Mouse (Mus musculus) intestine, embryonic 16.5 days (tissue): Measurements from ENCODE around the gene Tpst2. TPM values are rescaled to one million over a fixed set of nuclear protein-coding genes. Genes with fewer than 3 reads are reported as not detected.
A peak's percentile ranks its signal among the peaks of the same experiment; 100 is the strongest.

Experiments
- ATAC-seq: fragments of 200-750 bp; cut with Nextera tagmentation; 2 replicates; pipeline ENCODE4 v1.8.0; 2017; ENCODE audit warnings: moderate TSS enrichment, moderate library complexity
- H3K27ac ChIP-seq: fragments of 300-500 bp; sonication (generic); 2 replicates; pipeline ENCODE4 v1.5.1; 2014; ENCODE audit warnings: mild to moderate bottlenecking, low read length
- H3K27me3 ChIP-seq: fragments of 300-500 bp; sonication (generic); replicated peaks from 2 replicates; pipeline ENCODE4 v1.6.1; 2014; ENCODE audit warnings: low read length, control low read depth, mixed read lengths; ENCODE audit not compliant: control insufficient read depth, insufficient read depth
- H3K36me3 ChIP-seq: fragments of 300-500 bp; sonication (generic); 2 replicates; pipeline ENCODE4 v1.6.1; 2014; ENCODE audit warnings: low read length, control low read depth; ENCODE audit not compliant: control insufficient read depth, insufficient read depth
- H3K4me1 ChIP-seq: fragments of 300-500 bp; sonication (generic); 2 replicates; pipeline ENCODE4 v1.6.1; 2014; ENCODE audit warnings: low read length, control low read depth, mixed read lengths; ENCODE audit not compliant: control insufficient read depth, insufficient read depth
- H3K4me2 ChIP-seq: fragments of 300-500 bp; sonication (generic); 2 replicates; pipeline ENCODE4 v1.6.1; 2014; ENCODE audit warnings: low read depth, low read length, control low read depth
- H3K4me3 ChIP-seq: fragments of 300-500 bp; sonication (generic); 2 replicates; pipeline ENCODE4 v1.5.1; 2014; ENCODE audit warnings: mild to moderate bottlenecking, low read length
- H3K9ac ChIP-seq: fragments of 300-500 bp; sonication (generic); 2 replicates; pipeline ENCODE4 v1.6.1; 2014; ENCODE audit warnings: low read depth, low read length
- H3K9me3 ChIP-seq: fragments of 300-500 bp; sonication (generic); 2 replicates; pipeline ENCODE4 v1.6.1; 2016; ENCODE audit warnings: low read length, control low read depth; ENCODE audit not compliant: control insufficient read depth
- WGBS: fragments of 180-500 bp; shearing (Covaris S2); extraction: QIAGEN DNeasy Blood & Tissue Kit; methylation state at CpG from one replicate; pipeline ENCODE4 v1.1.7; 2014; 5-methylcytosine and 5-hydroxymethylcytosine counted together
- polyA plus RNA-seq: library from polyadenylated mRNA; unstranded; fragments of >200 nt; fragmentation: Nextera tagmentation; extraction: Ambion mirVana; gene quantifications from 2 replicates; pipeline ENCODE4 v1.2.1, GENCODE M21; 2015

Tpst2 gene
- 47.4 and 52.0 TPM in 2 replicates for polyA plus RNA-seq

DNA sequence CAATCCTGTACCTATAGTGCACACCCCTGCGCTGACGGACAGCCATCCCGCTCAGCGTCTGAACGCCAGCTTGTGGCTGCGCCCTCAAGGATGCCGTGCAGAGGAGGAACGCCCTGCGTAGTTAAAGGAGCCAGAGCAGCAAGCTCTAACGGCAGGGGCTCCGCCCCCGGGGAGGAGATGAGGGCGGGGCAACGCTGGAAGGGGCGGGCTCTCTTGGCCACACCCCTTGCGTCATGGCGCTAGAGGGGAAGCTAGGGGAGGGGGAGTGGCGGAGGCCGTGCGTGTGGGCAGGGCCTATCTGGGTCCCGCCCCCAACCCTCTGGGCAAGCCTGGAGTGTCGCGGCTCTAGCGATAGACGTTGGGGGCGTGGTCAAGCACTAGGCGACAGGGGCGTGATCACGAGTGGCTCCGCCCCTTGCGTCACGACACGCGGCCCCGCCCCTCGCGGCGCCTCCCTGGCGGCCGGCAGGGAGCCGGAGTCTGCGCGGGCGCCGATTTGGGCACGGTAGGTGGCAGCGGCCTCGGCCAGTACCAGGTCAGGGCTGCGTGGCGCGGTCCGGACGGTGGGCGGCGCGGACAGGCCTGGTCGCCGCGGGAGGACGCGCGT is at the start of gene Tpst2:
Gene Tpst2 (plus strand): TSS at position 425 of the 607 bp plus-strand sequence.
- Histone ChIP-seq H3K4me3 (peak within 1 kb of the TSS; percentile 87), H3K9ac (peak within 1 kb of the TSS; percentile 87), H3K4me2 (peak within 1 kb of the TSS; percentile 85), H3K27ac (peak within 1 kb of the TSS; percentile 76), H3K9me3 (no peaks in the 10 kb centered on the region), H3K36me3 (no peaks in the 10 kb centered on the region), H3K4me1 (peaks cover 35% of the 10 kb centered on the region), H3K27me3 (no peaks in the 10 kb centered on the region)
- peak; percentile 96 for ATAC-seq
- under 1% methylated on average over 61 of the region's 62 CpGs for WGBS

DNA sequence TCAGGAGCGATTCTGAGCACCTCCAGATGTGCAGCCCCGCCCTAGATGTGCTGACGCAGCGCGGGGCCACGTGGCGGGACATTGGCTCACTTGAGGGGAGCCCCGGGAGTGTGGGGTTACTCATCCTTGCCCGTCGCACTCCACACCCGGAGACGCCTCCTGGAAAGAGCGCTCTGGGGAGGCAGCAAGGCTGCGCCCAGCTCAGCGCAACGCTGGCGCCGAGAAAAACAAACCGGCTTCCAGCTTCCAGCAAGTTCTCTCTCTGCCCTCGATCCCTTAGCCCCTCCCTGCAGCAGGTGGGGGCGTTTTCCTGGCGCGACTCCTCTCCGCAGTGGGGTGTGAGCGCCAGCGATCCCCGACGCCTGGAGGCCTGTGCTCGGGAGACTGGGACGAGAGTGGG is 49.1 kb upstream of the Tpst2 start:
- H3K36me3 ChIP-seq = no peaks in the 10 kb centered on the region
- no peaks in the 10 kb centered on the region for H3K9me3 ChIP-seq
- peak overlapping the region; percentile 30 for H3K4me3 ChIP-seq
- no peak overlapping the region for H3K27ac ChIP-seq
- H3K9ac ChIP-seq = peak overlapping the region; percentile 47
- peaks cover 45% of the 10 kb centered on the region for H3K27me3 ChIP-seq
- H3K4me2 ChIP-seq = peak overlapping the region; percentile 46
- H3K4me1 ChIP-seq = peaks cover 13% of the 10 kb centered on the region
- WGBS = 1% methylated on average over 30 of the region's 30 CpGs
- ATAC-seq = peak; percentile 49; the same call in 1 of the 2 replicates

DNA sequence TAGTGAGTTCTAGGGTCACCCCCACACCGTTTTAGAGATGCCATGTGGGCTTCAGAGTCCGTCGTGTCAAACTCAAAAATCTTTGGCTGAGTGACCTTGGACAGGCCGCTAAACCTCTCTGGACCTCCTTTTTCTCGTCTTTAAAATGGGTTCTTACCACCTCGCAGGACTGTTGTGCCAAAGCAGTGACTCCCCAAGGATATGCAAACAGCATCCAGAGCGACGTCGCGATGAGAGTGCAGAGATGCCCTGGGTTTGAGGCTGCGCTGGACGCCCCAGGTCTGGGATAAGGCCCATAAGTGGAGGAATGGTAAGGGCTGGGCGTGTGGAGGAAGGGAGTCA is 48.6 kb upstream of the Tpst2 start:
- 3% methylated on average over 13 of the region's 13 CpGs for WGBS
- Histone ChIP-seq H3K4me2 (peak overlapping the region; percentile 46), H3K36me3 (no peaks in the 10 kb centered on the region), H3K4me1 (peaks cover 13% of the 10 kb centered on the region), H3K27ac (no peak overlapping the region), H3K9ac (0 out of 2 replicates have a peak overlapping the region, but pooled peaks have one; percentile 21), H3K9me3 (no peaks in the 10 kb centered on the region), H3K4me3 (peak overlapping the region; percentile 30), H3K27me3 (peaks cover 45% of the 10 kb centered on the region)
- ATAC-seq = no peak

DNA sequence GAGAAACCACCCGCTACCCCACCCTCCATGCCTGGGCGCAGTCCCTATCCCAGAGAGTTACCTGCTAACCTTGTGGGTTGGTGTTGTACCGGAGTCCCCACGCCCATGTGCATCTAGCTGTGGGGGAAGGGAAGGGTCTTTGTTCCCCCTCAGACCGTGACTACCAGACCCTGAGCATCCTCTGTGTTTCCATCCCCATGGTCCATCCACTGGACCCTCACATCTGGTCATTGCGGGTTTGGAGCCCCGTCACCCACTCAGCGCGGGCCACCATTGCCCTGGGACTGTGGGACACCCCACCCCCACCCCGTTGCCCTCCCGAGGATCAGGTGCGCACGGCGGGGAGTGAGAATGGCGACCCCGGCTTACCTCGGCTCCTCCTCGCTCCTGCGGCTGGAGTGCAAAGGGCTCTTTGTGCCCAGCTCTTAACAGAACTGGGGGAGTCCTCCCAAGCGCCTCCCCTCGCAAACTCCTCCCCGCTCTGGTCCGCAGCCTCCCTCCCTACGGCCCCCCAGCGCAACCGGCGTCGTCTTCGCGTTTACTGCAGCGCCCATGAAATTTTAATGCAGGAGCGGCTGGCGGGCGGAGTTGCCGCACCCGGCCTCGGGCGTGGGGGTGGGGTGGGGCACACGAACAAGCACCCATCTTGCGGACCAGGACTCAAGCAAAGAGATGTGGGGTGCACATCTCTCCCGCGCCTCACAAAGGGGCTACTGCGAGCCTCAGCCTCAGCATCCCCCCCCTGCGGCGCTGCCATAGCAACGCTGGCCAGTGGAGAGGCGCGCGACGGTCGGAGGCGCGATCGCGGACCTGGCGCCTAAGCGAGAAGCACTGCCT is 48.0 kb upstream of the Tpst2 start:
- ATAC-seq = peak; percentile 62
- Histone ChIP-seq H3K27me3 (peaks cover 45% of the 10 kb centered on the region), H3K36me3 (no peaks in the 10 kb centered on the region), H3K4me2 (peak overlapping the region; percentile 50), H3K9me3 (no peaks in the 10 kb centered on the region), H3K4me3 (peak overlapping the region; percentile 30), H3K4me1 (peaks cover 13% of the 10 kb centered on the region), H3K9ac (0 out of 2 replicates have a peak overlapping the region, but pooled peaks have one; percentile 21), H3K27ac (no peak overlapping the region)
- under 1% methylated on average over 57 of the region's 57 CpGs for WGBS

DNA sequence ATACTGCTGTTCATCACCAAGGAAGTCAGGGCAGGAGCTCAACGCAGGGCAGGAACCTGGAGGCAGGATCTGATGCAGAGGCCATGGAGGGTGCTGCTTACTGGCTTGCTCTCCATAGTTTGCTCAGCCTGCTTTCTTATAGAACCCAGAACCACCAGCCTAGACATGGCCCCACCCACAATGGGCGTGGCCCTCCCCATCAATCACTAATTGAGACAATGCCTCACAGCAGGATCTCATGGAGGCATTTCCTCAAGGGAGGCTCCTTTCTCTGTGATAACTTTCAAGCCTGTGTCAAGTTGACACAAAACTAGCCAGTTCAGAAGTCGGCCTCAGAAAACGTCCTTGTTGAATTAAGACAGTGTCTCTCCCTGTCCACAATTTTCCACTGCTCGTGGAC is 40.7 kb upstream of the Tpst2 start:
- Histone ChIP-seq H3K9ac (no peak overlapping the region), H3K27me3 (no peaks in the 10 kb centered on the region), H3K4me2 (no peak overlapping the region), H3K4me1 (peaks cover 18% of the 10 kb centered on the region; the same call in 1 of the 2 replicates), H3K4me3 (no peak overlapping the region), H3K9me3 (no peaks in the 10 kb centered on the region), H3K36me3 (no peaks in the 10 kb centered on the region), H3K27ac (no peak overlapping the region)
- ATAC-seq = no peak
- WGBS = 74% methylated on average over 5 of the region's 5 CpGs

DNA sequence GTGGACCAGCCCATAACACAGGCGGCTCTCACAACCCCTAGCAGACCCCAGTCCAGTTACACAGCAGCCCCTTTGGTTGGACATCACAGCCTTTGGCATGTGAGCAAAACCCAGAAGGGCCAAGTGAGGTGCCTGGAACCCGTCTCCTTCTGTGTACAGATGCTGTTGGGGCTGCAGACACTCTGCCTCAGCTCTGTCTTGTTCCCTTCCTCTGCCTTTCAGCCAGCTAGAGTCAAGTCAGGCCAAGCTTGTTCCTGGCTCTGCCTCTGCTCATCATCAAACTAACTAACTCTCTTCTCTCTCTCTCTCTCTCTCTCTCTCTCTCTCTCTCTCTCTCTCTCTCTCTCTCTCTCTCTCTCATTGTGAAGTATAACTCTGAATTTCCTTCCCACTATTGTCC is 39.9 kb upstream of the Tpst2 start:
- ATAC-seq = no peak
- no peaks in the 10 kb centered on the region for H3K36me3 ChIP-seq
- no peak overlapping the region for H3K4me3 ChIP-seq
- H3K27ac ChIP-seq = peak overlapping the region; percentile 72
- no peak overlapping the region for H3K4me2 ChIP-seq
- peaks cover 18% of the 10 kb centered on the region; the same call in 1 of the 2 replicates for H3K4me1 ChIP-seq
- H3K9me3 ChIP-seq = no peaks in the 10 kb centered on the region
- H3K27me3 ChIP-seq = no peaks in the 10 kb centered on the region
- 53% methylated on average over 2 of the region's 2 CpGs for WGBS
- no peak overlapping the region for H3K9ac ChIP-seq

DNA sequence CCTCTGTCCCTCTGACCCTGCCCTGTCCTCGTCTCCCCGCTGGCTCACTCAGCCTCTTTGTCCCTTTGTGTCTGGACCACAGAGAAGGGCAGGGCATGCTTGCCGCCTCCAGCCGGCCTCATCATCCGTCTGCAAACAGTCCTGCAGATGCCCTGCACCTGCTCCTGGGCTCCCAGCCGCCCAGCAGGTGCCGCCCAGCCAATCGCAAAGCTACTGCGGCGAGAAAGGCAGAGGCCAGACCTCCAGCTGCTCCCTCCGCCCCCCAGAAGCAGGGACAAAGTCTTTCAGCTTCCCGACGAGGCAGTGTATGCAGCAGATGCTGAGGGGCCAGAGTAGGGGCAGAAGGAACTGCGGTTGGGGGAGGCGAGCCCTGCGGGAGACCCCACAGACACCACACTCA is 39.1 kb upstream of the Tpst2 start:
- H3K9me3 ChIP-seq = no peaks in the 10 kb centered on the region
- peak overlapping the region; percentile 19 for H3K4me2 ChIP-seq
- no peak overlapping the region for H3K4me3 ChIP-seq
- H3K27ac ChIP-seq = peak overlapping the region; percentile 72
- no peaks in the 10 kb centered on the region for H3K36me3 ChIP-seq
- 3% methylated on average over 16 of the region's 16 CpGs for WGBS
- ATAC-seq = peak; percentile 85
- no peaks in the 10 kb centered on the region for H3K27me3 ChIP-seq
- peak overlapping the region; percentile 41; the same call in 1 of the 2 replicates for H3K9ac ChIP-seq
- peaks cover 18% of the 10 kb centered on the region; the same call in 1 of the 2 replicates for H3K4me1 ChIP-seq

DNA sequence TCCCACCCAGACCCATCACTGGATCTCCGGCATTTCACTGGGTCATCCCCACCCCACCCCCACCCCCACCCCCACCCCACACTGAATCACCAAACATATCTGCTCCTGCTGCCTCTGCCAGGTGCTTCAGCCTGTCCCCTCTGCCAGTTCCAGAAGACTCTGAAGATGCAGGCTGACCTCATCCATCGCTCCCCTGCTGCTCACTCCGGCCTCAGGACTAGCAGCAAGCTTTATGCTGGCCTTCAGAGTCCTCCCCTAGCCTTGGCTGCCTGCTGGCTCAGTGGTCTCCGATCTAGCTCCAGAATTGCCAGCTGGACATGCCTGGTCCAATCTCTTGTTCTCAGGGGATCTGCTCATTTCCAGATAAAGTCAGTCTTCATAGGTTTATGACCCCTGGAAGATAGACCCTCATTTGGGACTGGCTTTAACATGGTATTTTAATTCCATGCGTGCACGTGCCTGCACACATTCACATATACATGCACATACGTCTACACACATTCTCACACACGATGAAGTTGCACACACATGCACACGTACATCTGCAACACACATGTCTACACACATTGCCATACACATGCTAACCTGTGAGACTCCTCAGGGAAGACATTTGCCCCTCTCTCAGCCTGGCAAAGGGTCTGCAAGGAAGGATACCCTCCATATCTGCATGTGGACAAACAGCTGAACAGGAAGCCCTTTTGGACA is 38.5 kb upstream of the Tpst2 start:
- peaks cover 18% of the 10 kb centered on the region; the same call in 1 of the 2 replicates for H3K4me1 ChIP-seq
- H3K9me3 ChIP-seq = no peaks in the 10 kb centered on the region
- H3K27ac ChIP-seq = 0 out of 2 replicates have a peak overlapping the region, but pooled peaks have one; percentile 36
- no peak overlapping the region for H3K4me3 ChIP-seq
- peak overlapping the region; percentile 19; the same call in 1 of the 2 replicates for H3K4me2 ChIP-seq
- no peak for ATAC-seq
- H3K27me3 ChIP-seq = no peaks in the 10 kb centered on the region
- WGBS = 49% methylated on average over 9 of the region's 9 CpGs
- 0 out of 2 replicates have a peak overlapping the region, but pooled peaks have one; percentile 41 for H3K9ac ChIP-seq
- H3K36me3 ChIP-seq = no peaks in the 10 kb centered on the region
